Mouse (Mus musculus): ENCODE data around the gene Khdc1b. TPM values are rescaled to one million over a fixed set of nuclear protein-coding genes. Genes with fewer than 3 reads are reported as not detected.
"Not testable (repeated sequence)": the region's sequence is repeated elsewhere in the genome, so short reads cannot be mapped to it uniquely, and the experiment has no call there.

The Khdc1b gene
- total RNA-seq (2021): not detected

DNA sequence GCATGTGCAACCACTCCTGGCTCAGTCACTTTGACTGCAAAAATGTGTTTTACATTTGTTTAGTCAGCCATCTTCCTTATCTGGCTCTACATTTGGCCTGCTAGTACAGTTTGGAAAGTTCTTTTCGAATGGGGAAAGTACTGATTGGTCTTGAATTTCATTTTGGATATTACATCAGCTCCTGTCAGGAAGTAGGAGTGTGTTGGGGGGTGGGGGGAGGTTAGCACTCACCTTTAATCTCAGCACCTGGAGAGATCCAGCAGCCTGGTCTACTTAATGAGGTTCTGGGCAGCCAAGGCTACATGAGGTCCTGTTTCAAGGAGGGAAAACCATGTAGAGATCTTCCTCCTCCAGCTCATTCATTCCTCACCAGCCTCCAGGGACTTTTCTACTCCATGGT, at the start of gene Khdc1b:
Khdc1b (plus strand) TSS at position 301 of the 400 bp plus-strand sequence.
- DNase-seq: no peak
- intact Hi-C loops (cut with DNase I): no loop called here

DNA sequence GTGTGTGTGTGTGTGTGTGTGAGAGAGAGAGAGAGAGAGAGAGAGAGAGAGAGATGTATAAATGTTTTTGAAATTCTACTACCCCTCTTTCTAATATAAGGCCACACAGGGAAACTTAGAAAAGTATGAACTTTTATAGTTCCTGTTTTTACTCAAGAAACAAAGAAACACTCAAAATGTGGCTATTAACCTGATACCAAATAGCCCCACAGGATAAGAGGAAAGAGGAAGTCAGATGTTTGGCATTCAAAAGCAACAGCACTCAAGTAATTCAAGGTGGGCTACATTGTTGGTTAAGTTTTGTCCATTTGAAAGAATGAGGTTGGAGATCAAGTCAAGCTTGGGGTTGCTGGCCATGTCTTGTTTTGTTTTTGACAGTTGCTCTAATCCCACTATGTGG, 47.5 kb upstream of the Khdc1b start:
- intact Hi-C loops (cut with DNase I): no loop called here
- no peak for DNase-seq

DNA sequence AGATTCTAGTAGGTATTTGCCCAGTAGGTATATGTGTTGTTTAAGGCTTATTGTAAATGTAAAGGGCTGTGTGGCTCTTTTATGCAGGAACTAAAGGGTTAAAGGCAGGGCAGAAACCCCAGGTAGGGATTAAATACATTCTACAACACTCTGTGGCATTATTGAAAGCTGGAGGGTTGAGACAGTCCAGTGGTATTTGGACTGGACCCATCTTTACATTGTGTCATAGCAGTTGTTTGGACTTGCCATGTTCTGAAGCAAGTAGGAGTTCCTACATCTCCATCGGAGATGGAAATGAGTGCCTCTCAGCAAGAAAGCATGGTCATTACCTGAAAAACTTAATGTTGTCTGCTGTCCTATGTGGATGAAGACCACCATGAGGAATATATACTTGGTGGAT, 42.6 kb upstream of the Khdc1b start:
- intact Hi-C loops (cut with DNase I): no loop called here

DNA sequence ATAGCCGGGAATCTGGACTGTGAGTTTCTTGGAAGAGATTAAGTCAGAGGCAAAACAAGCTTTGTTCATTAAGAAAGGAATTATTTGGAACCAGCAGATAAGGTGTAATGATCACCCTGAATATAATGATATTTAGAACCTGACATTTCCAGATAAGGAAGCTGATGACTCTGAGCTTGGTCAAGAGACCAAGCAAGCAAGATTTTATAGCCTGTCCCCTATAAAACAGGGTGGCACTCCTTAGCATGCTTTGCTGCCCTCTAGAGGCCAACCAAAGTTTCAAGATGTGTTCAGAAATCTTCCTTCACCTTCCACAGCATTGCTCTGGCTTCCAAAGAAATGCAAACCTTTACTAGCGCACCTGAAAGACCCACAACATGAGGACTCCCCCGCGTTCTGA, 39.1 kb upstream of the Khdc1b start:
- intact Hi-C loops (cut with DNase I): no loop called here
- DNase-seq: peak; percentile 52

More for the DNA sequence above, 42.6 kb upstream of the Khdc1b start:
- DNase-seq: no peak

DNA sequence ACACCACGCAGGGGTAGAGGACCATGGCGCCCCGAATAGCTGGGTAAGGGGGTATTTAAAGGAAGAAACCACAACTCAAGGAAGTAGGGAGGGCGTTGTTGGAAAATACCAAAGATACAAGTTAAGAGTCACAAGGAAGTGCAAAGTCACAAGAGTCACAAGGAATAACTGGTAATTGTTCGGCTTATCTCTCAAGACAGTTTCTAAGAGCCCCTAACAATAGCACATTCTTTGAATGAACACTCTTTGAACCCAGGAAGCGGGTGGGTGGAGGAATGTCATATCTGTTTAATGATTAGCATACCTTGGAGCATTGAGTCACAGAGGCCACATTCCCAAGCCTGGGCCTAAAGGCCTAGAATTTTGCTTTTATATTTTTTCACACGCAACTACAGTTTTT, 38.6 kb upstream of the Khdc1b start:
- intact Hi-C loops (cut with DNase I); DNase-seq: not testable (repeated sequence)

DNA sequence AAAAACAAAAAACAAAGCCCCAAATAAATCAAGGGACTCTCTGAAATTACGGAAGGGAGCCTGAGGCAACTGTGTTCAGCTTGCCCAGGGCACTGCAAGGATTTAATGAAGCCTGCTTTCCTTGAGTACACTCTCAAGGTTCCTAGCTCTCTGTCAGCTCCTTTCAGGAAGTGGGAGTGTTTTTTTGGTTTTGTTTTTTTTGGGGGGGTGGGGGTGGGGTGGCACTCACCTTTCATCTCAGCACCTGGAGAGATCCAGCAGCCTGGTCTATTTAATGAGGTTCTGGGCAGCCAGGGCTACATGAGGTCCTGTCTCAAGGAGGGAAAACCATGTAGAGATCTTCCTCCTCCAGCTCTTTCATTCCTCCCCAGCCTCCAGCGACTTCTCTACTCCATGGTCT, 34.0 kb upstream of the Khdc1b start, which contains the start of gene Khdc1a:
Khdc1a (plus strand) TSS at position 301 of the 400 bp plus-strand sequence.
- intact Hi-C loops (cut with DNase I): no loop called here

DNA sequence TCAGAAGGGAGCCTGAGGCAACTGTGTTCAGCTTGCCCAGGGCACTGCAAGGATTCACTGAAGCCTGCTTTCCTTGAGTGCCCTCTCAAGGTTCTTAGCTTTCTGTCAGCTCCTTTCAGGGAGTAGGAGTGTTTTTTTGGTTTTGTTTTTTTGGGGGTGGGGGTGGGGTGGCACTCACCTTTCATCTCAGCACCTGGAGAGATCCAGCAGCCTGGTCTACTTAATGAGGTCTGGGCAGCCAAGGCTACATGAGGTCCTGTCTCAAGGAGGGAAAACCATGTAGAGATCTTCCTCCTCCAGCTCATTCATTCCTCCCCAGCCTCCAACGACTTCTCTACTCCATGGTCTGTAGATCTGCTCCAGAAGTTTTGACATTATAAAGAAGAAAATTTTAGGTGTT, 15.3 kb upstream of the Khdc1b start, which contains the start of gene Khdc1c:
Khdc1c (plus strand) TSS at position 301 of the 400 bp plus-strand sequence.
- intact Hi-C loops (cut with DNase I); DNase-seq: not testable (repeated sequence)

More for the DNA sequence above, 34.0 kb upstream of the Khdc1b start, which contains the start of gene Khdc1a:
- DNase-seq: no peak

DNA sequence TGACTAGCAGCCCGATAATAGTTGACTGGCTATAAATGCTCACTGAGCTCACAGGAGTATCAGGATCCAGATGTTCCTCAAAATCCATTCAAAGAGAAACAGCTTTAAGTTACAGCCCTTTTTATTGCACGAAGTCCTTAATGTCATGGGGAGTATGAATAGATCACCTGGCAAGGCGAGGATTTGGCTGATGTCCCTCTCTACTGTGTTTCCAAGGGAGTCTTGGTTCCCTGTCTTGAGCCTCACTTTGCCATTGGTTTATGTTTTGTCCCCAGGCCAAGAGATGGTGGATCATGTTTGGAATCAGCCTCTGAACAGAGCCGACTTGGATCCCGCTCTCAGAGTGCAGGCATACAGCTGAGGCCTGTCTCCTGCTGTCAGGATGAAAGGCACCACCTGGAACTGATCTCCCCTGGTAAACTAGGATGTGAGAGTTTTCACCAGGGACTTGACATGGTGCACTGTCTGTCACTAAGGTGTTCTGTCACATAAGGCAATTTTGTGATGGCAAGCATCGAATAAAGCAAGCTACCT, 7.8 kb downstream of the Khdc1b start:
- intact Hi-C loops (cut with DNase I): no loop called here

DNA sequence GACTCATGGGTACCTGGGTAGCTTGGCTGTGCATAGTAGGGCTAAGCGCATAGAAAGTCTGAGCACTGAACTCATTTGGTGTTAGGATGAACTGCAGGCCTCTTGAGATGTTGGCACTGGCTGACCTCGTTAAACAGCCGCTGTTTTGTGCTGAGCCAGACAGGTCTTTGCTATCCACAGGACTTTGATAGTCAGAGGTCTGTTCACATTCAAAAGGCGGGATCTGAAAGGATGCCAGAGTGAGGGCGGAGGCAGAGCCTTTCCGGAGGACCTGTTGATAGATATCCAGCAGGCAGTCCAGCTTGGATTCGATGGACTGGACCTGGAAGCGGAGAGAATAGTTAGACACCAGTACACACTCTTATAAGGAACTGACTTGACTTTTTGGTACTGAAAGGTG, 19.4 kb downstream of the Khdc1b start:
- intact Hi-C loops (cut with DNase I): no loop called here
- DNase-seq: peak; percentile 5

More for the DNA sequence above, 7.8 kb downstream of the Khdc1b start:
- DNase-seq: no peak

DNA sequence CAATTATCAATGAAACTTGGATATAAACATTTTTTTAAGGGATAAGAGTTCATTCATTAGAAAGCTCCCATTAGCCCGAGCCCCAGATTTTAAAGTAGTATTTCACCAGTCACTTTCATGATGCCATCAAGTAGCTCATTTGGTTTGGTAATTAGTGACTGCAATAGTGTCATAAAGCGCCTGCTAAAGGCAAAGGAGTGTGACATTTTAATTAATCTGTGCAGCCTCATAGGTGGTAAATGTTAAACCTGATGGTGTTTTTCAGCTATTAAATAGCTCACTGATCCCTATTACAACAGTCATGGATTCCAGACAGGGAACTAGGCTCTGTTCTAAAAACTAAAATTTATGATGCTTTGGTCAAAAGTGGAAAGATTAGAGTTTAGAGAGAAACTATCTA, 23.9 kb downstream of the Khdc1b start:
- intact Hi-C loops (cut with DNase I): no loop called here

DNA sequence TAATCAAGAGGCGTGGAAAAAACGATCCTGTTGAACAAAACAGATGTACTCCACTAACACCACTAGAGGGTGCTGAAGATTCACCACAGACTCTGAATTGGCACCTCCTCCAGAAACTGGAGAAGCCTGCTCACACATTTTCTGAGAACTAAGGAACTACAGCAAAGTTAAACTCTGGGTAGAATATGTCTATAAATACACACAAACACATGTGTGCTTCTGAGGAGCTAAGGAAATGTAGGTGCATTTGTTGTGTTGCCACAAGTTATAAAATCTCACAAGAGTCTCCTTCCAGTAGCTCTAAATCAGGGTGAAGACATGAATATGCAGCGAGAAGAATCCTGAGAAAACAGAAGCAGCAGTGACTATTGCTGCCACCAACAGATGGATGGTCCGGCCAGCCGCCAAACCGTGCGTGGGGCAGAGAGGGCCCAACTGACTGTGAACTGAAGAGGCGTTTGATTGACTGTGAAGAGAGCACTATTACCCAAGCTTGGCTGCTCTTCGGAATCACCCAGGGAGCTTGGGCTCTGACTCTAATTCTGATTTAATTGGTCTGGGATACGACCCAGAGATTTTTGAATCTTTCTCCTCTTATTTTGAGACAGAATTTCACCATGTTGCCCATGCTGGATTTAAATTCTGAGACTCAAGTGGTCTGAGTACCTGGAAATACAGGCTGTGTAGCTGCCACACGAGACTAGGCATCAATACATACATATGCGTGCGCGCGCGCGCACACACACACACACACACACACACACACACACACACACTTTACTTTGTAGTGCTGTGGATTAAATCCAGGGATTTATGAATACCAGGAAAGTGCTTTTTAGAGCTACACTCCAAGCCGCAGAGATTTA, 28.2 kb downstream of the Khdc1b start:
- intact Hi-C loops (cut with DNase I): loop anchor here (2.0 to 10.0 kb wide), 2 partner anchors 553 to 853 kb away; partner anchors contain the start of gene Kcnq5
- DNase-seq: peak; percentile 95

More for the DNA sequence above, 23.9 kb downstream of the Khdc1b start:
- DNase-seq: no peak

DNA sequence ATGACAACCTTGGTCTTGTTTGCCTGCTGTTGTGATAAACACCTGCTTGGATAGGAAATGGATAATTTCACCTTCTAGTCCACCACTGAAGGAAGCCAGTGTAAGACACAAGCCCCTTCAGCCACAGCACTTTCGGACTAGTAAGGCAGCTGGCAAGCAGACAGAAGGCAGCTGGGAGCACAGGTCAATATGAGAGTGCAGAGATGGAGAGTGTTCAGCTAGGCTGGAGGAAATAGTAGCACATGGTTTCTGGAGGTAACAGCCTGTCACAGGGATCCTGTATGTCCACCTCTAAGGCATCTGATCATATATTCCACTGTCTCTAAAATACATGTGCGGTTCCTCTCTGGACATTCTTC, 28.8 kb downstream of the Khdc1b start:
- peak; percentile 50 for DNase-seq
- intact Hi-C loops (cut with DNase I): loop anchor here (2.0 to 10.0 kb wide), 2 partner anchors 553 to 853 kb away; partner anchors contain the start of gene Kcnq5

DNA sequence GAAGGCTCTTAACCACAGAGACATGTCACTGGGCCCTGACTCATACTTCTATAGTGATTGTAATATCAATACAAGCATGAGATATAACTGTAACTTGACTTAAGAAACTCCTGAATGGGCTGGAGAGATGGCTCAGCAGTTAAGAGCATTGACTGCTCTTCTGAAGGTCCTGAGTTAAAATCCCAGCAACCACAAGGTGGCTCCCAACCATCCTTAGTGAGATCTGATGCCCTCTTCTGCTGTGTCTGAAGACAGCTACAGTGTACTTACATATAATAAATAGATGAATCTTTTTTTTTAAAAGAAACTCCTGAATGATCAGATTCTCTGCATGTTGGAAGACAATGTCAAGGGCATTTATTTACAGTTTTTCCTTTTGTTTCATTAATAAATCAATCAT, 36.0 kb downstream of the Khdc1b start:
- peak; percentile 17 for DNase-seq
- intact Hi-C loops (cut with DNase I): loop anchor here (10.0 kb wide), 1 partner anchor 545 kb away; the partner anchor contains the start of gene Kcnq5

DNA sequence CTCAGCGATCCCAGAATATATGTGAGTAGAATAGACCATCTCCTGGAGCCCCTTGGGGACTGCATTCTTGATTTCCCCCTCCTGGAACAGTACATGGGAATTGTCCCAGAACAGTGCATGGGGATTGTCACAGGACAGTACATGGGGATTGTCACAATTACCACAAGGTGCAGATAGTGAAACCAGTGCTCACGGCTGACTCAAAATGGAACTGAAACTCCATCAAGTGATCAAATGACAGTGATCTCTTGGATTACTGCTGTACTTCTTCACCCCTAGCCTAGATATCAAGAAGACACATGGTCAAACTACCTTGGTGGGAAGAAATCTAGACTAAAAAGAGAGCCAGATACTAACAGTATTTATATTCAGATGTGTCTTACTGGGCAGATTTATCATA, 42.3 kb downstream of the Khdc1b start:
- DNase-seq: no peak

DNA sequence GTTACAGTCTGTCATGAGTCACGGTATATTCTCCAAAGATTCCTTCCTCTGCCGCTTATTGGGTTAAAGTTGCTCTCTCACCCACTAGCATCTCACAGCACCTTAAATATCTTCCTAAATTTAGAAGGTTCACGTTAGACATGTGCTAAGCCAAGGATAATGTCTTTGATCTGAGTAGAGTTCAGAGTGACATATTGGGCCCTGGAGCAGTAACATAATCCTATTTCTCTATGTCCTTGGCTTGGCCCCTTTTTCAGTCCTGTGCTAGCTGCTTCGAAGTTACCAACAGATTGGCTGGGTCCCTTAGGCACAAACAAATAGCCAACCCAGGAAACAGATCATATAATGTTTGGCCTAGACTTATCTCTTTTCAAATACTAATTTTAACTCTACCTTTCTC, 44.7 kb downstream of the Khdc1b start:
- no peak for DNase-seq
- intact Hi-C loops (cut with DNase I): no loop called here

More for the DNA sequence above, 42.3 kb downstream of the Khdc1b start:
- intact Hi-C loops (cut with DNase I): no loop called here

DNA sequence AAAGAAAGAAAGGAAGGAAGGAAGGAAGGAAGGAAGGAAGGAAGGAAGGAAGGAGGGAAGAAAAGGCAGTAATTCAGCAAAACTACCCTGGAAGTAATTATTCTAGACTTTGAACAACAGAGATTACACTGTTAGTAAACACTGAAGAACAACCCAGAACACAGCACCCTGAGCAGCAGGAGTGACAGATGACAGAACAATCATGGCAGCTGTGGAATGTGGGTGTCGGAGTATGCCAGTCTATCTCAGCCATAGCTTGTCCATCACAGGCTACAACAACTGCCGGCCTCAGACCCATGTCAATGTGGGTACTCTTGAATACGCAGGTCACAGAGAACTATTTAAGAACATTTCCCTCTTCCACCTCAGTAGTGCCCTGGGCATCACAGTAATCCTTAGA, 48.3 kb downstream of the Khdc1b start:
- intact Hi-C loops (cut with DNase I): no loop called here
- no peak for DNase-seq

DNA sequence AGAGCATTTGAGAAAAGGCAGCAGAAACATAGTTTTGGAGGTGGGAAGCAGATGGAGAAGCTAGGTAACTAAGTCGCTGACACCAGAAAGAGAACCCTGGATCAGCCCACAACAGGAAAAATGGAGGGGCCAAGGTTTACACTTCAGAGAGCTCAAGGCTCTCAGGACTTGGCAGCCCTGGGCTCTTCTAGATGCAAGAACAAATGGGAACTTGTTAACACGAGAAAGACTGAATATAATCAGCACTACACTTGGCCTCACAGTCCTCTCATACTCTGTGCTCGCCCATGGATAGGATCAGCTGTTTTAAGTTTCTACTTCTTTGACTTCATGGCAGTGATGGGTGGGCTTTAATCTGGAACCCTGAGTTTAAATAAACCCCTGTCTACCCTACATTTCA, 51.5 kb downstream of the Khdc1b start:
- intact Hi-C loops (cut with DNase I): no loop called here
- no peak for DNase-seq

Other genes with a start within 250 kb of the Khdc1b start
- 10 to 100 TPM; 13.4 to 13.7 TPM for gene Tmem14a, start 165.0 kb upstream of the Khdc1b start, total RNA-seq (2021)
- under 1 TPM in 1 of 2 experiments, not detected in 1; 0.78 TPM for gene Gsta3, start 143.0 kb upstream of the Khdc1b start, total RNA-seq (2021)
- not detected for gene Khdc1a, start 33.9 kb upstream of the Khdc1b start, total RNA-seq (2021)
- not detected for gene Khdc1c, start 15.2 kb upstream of the Khdc1b start, total RNA-seq (2021)

Measured in left cerebral cortex, postnatal 4 days (tissue).